Mouse (Mus musculus) bone marrow, adult 2 months (tissue): ENCODE data around the gene 1700003E16Rik.

ENCODE experiments used
- CTCF ChIP-seq: fragments of 200-500 bp; IDR thresholded peaks from 2 replicates; pipeline ENCODE4 v1.5.1; 2011; ENCODE audit warnings: low read length, control low read depth; ENCODE audit not compliant: control insufficient read depth, insufficient read depth
- POLR2A ChIP-seq: fragments of 200-500 bp; IDR thresholded peaks from 2 replicates; pipeline ENCODE4 v1.6.1; 2011; ENCODE audit warnings: low read depth, mild to moderate bottlenecking, control low read depth, low read length, borderline replicate concordance; ENCODE audit not compliant: control insufficient read depth

- TF ChIP-seq POLR2A (no peak), CTCF (peak; percentile 55)
These were observed 6.5 kb downstream of the 1700003E16Rik start for GRCm38 (mm10) chr6:83162701-83163100.
